Mouse (Mus musculus) heart, postnatal 10 days (tissue): ENCODE measurements around the gene Dok3. TPM values are rescaled to one million over a fixed set of nuclear protein-coding genes. Genes with fewer than 3 reads are reported as not detected.
"Not testable (repeated sequence)": the region's sequence is repeated elsewhere in the genome, so short reads cannot be mapped to it uniquely, and the experiment has no call there.

Source experiments
- DNase-seq, 2 experiments: peaks; one replicate each; pipeline ENCODE4 v3.0.0; 2021
- intact Hi-C: fragments of 180-260 bp; cut with DNase I; formaldehyde crosslinking; loops from one replicate; pipeline ENCODE4 v1.15.1; 2025
- total RNA-seq, 2 experiments: library from RNA; stranded (reverse); gene quantifications; 2 replicates each; pipeline ENCODE4 v1.2.3; 2021

Dok3 gene
- 1 to 10 TPM; 1.7 to 1.8 TPM for total RNA-seq

DNA sequence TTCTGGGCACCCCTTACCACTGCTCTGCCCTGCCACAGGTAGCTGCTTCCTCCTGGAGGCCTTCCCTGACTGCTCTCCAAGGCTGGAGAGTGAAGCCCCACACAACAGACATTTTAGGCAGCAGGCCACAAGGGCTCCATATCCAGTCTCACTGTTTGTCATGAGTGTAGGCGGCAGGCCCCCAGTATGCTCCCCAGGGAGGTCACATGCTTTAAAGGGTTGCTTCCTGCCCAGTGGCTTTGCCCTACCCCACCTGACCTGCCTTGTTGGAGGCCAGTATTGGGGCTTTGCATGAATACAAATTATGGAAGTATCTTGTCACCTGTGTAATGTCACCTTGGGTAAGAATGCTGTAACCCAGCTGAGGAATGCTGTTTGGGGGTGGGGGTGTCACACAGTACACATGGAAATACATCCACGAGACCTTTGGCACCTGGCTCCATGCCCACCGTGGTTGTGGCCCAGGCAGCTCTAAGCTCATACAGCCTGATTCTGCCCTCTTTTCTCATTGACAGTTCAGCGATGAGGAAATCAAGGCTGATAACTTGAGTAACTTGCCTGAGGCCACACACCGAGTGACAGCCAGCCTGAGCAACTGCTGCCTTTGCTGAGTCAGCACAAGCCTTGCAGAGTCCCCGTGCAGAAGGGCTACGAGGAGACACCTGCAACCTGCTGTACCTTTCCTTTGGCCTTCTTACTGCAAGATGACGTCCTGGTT, at the start of gene Dok3:
Dok3 (minus strand) TSS at position 99 of the 718 bp plus-strand sequence.
- no peak for DNase-seq
- intact Hi-C loops = no loop called here

GRCm38 (mm10) chr13:55578086-55578485, 49.0 kb upstream of the Dok3 start:
- intact Hi-C loops = no loop called here
- no peak for DNase-seq

GRCm38 (mm10) chr13:55576872-55577271, 47.8 kb upstream of the Dok3 start:
- intact Hi-C loops, DNase-seq: not testable (repeated sequence)

GRCm38 (mm10) chr13:55575932-55576331, 46.8 kb upstream of the Dok3 start:
- intact Hi-C loops = no loop called here
- DNase-seq = no peak

DNA sequence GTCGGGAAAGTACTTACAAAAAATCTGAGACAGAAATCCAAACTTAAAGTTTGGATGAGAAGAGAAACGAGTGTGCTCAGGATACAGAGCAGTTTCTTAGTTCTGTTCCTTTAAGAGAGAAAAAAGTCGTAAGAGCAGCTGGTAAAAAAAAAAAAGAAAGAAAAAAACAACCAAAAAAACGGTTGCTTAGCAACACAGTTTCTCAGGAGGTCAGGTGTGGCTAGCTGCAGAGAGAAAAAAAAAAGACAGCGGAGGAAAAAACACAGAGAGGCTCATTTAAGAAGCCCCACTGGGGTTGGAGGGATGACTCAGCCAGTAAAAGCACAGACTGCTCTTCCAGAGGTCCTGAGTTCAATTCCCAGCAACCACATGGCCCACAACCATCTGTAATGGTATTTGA, 45.2 kb upstream of the Dok3 start:
- intact Hi-C loops = no loop called here
- no peak for DNase-seq

GRCm38 (mm10) chr13:55573432-55573831, 44.3 kb upstream of the Dok3 start, which contains the start of gene Tmed9:
Gene Tmed9 (plus strand): TSS chr13:55573732.
- no peak for DNase-seq
- intact Hi-C loops = no loop called here

- no peak for DNase-seq
- intact Hi-C loops = loop anchor here (2.0 kb wide), 1 partner anchor 33 kb away; no protein-coding TSS in a partner anchor
Observed at GRCm38 (mm10) chr13:55571977-55572376, 42.9 kb upstream of the Dok3 start.

- peak; percentile 96 to 98 for DNase-seq
- intact Hi-C loops = loop anchor here (2.0 kb wide), 1 partner anchor 32 kb away; no protein-coding TSS in a partner anchor
Observed at GRCm38 (mm10) chr13:55571027-55571751, 42.1 kb upstream of the Dok3 start, which contains the start of gene Fam193b. Gene Fam193b (minus strand): TSS chr13:55571120.

- DNase-seq = peak; percentile 54 to 60
- intact Hi-C loops = loop anchor here (2.0 kb wide), 1 partner anchor 32 kb away; no protein-coding TSS in a partner anchor
Observed at GRCm38 (mm10) chr13:55570286-55570973, 41.3 kb upstream of the Dok3 start.

DNA sequence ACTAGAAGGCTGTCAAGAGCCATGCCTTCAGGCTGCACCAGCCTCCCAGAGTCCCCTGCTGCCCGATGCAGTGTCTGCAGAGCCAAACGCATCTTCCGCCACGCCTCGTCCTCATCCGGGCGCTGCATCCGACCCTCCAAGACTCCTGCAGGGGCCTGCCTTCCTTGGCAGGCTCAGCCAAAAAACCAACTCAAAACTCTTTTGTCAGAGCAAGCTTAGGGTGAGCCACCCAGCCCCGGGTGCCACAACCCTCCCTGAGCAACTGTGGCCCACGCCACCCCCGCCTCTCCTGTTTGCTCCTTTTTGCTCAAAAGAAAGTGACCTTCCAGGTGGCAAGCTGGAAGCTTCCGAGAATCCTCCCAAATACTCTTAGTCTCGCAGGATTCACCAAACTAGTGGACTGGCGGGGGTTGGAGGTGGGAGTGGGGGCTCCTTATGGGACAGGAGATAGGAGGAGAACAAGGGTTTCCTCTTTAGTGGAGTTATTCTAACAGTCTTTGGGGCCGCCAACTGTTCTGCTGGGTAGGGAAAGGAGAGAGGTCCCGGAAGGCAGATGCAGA, 40.7 kb upstream of the Dok3 start:
- peak; percentile 17 to 38 for DNase-seq
- intact Hi-C loops = loop anchor here (2.0 kb wide), 1 partner anchor 31 kb away; no protein-coding TSS in a partner anchor

GRCm38 (mm10) chr13:55568524-55568923, 39.4 kb upstream of the Dok3 start:
- intact Hi-C loops, DNase-seq: not testable (repeated sequence)

- DNase-seq = no peak
- intact Hi-C loops = no loop called here
Observed at GRCm38 (mm10) chr13:55567949-55568348, 38.9 kb upstream of the Dok3 start.

DNA sequence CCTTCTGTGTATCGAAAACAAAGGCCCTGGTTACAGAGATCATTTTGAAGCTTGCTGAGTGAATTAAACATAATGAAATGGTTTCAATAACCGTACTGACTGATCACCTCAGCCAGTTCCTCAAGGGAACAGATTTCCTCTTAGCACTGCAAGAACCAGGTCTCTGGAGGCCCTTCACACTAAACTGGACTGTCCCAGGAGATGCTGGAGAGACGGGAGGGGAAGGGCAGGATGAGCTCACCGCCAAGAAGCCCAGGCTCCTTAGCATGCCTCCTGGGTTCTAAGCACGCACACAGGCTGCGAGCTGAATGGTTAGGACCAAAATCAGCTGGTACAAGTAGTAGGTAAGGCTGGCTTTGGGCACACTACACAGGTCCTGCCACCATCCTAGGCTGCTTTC, 37.9 kb upstream of the Dok3 start:
- intact Hi-C loops = no loop called here
- DNase-seq = no peak

DNA sequence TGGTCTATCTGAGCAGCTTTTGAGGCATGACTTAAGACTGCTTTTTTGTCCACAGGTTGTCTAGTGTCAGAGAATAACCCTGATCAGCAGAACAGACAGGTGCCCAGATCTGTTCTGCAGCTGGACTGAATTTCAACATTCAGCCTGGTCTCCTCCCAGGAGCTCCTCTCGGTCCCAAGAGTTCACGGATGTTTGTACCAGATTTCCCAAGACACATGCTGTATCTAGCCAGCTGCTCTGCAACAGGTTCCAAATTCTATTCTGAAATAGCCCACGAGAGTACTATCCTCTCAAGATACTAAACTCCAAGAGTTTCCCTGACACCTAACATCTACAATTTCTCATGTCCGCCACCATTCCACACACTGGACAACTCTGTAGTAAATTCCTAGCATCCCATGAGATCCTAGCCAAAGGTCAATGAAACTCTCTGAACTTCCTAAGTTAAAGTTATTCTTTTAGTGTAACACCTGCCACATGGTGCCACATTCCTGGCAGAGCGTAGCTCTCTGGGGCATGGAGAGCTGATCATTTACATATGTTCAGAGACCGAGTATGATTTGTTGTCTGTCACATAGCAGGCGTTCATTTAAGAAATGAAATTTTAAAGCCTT, 34.3 kb upstream of the Dok3 start:
- DNase-seq = no peak
- intact Hi-C loops = no loop called here

DNA sequence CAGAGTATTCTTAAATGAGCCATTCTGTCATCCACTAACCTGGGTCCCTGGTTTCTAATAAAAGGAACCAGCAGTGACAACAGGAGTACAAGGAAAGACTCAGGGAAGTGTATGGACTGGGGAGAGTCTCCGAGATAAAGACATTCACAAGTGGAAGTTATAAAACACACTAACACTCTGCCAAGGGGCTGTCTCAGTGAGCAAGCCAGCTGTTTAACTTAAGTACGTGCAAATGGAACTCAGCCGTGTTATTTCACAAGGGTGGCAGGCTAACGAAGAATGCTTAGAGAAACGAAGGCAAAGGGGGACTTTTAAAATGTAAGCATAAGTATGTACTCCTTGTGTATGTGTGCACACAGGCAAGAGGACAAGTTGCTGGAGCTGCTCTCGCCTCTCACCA, 28.4 kb upstream of the Dok3 start:
- intact Hi-C loops = no loop called here
- no peak for DNase-seq

- no peak for DNase-seq
- intact Hi-C loops = no loop called here
Observed at GRCm38 (mm10) chr13:55555921-55556320, 26.8 kb upstream of the Dok3 start.

GRCm38 (mm10) chr13:55549061-55549460, 20.0 kb upstream of the Dok3 start:
- intact Hi-C loops = no loop called here
- DNase-seq = no peak

DNA sequence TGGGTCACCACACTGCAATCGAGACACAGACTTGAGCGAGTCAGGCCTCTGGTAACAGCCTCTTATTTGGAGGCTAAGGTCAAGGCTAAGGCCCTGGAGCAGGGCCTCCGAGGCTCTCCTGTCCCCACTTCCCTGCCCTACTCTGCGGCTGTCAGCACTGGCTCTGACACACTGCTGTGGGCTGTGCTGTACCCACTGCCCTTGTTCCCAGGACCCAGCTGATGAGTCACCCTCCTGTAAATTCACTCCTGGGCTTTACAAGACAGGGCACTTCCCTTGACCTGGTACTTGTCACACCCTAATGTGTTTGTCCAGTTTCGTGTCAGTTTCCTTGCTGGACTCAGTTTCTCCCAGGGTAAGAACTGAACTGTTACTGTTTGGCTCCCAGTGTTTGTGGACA, 19.3 kb upstream of the Dok3 start:
- intact Hi-C loops = no loop called here
- DNase-seq = no peak

DNA sequence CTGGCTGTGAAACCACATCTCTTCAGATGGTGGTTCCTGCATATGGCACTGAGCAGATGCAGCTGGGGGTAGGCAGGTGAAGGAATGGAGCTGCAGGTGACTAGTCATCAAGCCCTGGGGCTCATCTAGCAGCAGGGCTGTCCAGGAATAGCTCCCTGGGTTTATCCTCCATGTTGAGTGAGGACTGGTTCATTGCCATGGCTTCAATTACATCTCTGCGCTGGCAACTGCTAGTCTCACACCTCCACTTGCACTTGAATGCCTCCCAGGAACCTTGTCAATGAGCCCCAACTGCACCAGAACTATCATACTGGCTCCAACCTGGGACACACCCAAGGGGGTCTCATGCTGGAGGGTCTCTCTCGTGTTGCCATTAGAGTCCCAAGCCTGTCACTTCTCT, 18.8 kb upstream of the Dok3 start:
- no peak for DNase-seq
- intact Hi-C loops = no loop called here

GRCm38 (mm10) chr13:55544792-55545191, 15.7 kb upstream of the Dok3 start:
- DNase-seq = no peak
- intact Hi-C loops = no loop called here
